Mouse (Mus musculus): ENCODE measurements around the gene Bclaf3.

- TF ChIP-seq GATA1 (IDR thresholded peaks at IDR 0.05; ENCODE audit: borderline replicate concordance, low read length): no peak
- TF ChIP-seq FLI1 (IDR thresholded peaks at IDR 0.05; ENCODE audit: low read length): no peak
Observed at GRCm38 (mm10) chrX:159629203-159629602, 102.7 kb downstream of the Bclaf3 start.
